Mouse (Mus musculus) embryonic fibroblast, embryonic 13.5 days (primary cell): ENCODE measurements around the gene C730034F03Rik. TPM values are rescaled to one million over a fixed set of nuclear protein-coding genes. Genes with fewer than 3 reads are reported as not detected.
A peak's percentile ranks its signal among the peaks of the same experiment; 100 is the strongest.

ENCODE experiments used
- H3K27ac ChIP-seq: 2 replicates; pipeline ENCODE4 v1.5.1; 2012; ENCODE audit warnings: low read length, control low read depth, inconsistent platforms; ENCODE audit not compliant: insufficient read depth
- H3K4me1 ChIP-seq: 2 replicates; pipeline ENCODE4 v1.6.1; 2011; ENCODE audit warnings: low read length; ENCODE audit not compliant: control insufficient read depth, insufficient read depth
- H3K4me3 ChIP-seq: 2 replicates; pipeline ENCODE4 v1.5.1; 2011; ENCODE audit warnings: mild to moderate bottlenecking, control low read depth, low read length; ENCODE audit not compliant: insufficient read depth
- CTCF ChIP-seq: IDR thresholded peaks from 2 replicates; pipeline ENCODE4 v1.5.1; 2011; ENCODE audit warnings: mild to moderate bottlenecking, control low read depth, low read length, moderate library complexity, borderline replicate concordance; ENCODE audit not compliant: insufficient read depth
- POLR2A ChIP-seq: IDR thresholded peaks from 2 replicates; pipeline ENCODE4 v1.6.1; 2011; ENCODE audit warnings: low read depth, mild to moderate bottlenecking, control low read depth, low read length, moderate library complexity
- polyA plus RNA-seq: library from polyadenylated mRNA; stranded (reverse); fragments of >200 nt; gene quantifications from 2 replicates; pipeline ENCODE4 v1.2.4, GENCODE M21; 2011; ENCODE audit warnings: low read depth; ENCODE audit not compliant: missing spikeins, insufficient read length

C730034F03Rik gene
- polyA plus RNA-seq, 1 experiment: 1.4 TPM

DNA sequence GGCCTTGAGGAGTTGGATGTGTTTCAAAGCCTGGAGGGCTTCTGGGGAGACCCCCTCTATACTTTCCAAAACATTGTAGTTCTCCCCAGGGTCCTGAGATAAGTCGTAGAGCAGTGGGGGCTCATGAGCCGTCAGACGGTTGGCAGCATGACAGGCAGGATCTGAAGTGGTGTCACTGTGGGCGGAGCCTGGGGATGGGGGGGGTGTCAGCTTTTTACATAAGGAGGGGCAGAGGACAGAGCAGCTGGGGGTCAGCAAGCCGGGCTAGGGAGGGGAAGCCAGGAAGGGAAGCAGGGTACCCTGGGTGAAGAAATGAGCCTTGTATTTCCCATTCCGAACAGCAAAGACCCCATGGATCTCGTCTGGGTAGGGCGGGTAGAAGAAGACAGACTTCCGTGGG, 44.0 kb downstream of the C730034F03Rik start:
- H3K4me3 ChIP-seq: no peak overlapping the region
- H3K27ac ChIP-seq: no peak overlapping the region
- TF ChIP-seq POLR2A: no peak
- TF ChIP-seq CTCF: no peak
- H3K4me1 ChIP-seq: peaks cover 4% of the 10 kb centered on the region; the same call in 1 of the 2 replicates

DNA sequence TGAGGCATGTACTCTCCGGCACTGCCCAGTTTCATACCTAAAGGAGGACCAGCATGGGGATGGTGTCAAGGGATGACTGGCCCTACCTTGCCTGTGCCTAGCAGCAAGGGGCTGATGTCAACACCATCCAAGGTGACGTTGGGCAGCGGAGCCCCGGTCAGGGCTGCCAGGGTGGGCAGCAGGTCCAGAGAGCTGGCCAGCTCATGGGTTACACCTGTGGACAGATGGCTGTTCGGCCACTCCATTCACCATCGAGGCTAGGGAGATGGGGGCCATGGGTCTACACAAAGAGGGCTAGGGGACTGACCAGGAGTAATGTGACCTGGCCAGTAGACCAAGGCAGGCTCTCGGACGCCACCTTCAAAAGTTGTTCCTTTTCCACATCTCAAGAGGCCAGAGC, 44.5 kb downstream of the C730034F03Rik start:
- H3K4me1 ChIP-seq: peaks cover 4% of the 10 kb centered on the region; the same call in 1 of the 2 replicates
- TF ChIP-seq POLR2A: no peak
- no peak for TF ChIP-seq CTCF
- H3K27ac ChIP-seq: no peak overlapping the region
- no peak overlapping the region for H3K4me3 ChIP-seq

DNA sequence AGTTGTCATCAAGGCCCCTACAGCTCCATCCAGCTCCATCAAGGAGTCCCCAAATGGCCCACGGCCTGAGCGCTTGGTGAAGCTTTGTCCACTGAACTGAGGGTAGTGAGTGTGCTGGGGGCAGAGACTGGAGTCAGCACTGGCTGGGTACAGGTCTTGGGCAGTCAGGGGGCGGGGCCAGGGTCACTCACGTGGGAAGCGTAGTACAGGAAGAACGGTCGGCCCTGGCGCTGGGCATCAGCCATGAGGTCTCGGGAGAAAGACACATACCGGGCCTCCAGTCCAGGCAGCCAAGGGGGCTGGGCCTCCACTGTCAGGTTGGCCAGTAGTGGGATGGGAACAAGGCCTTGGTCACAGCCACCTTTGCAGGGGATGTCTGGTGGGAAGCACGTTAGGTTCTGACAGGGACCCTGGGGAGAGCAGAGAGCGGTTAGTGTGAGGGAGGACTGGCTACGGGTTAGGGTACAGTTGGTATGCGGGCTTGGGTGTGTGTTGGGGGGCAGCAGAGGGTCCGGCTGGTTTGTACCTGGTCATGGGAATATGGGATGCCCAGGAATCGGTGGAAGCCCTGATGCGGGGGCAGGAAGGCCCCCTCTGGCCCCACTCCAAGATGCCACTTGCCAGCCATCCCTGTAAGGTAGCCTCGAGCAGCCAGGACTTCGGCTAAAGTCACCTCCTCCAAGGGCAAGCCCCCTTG, 45.4 kb downstream of the C730034F03Rik start:
- Histone ChIP-seq H3K4me3 (no peak overlapping the region), H3K27ac (no peak overlapping the region), H3K4me1 (peaks cover 4% of the 10 kb centered on the region; the same call in 1 of the 2 replicates)
- TF ChIP-seq POLR2A: no peak
- TF ChIP-seq CTCF: no peak

DNA sequence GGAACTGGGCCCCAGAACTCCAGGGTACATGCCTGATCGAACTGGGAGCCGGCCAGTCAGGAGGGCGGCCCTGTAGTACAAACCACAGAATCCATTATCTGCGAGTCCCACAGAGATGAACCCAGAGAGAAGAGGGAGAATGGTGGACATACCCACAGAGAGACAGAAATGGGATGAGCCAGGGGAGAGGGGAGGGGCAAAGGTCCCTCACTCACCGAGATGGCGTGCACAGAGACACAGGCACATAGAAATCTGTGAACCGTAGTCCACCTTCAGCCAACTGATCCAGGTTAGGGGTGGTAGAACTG, 45.9 kb downstream of the C730034F03Rik start:
- Histone ChIP-seq H3K4me1 (peaks cover 4% of the 10 kb centered on the region), H3K27ac (no peak overlapping the region), H3K4me3 (peak overlapping the region; percentile 55)
- TF ChIP-seq CTCF: no peak
- TF ChIP-seq POLR2A: no peak

DNA sequence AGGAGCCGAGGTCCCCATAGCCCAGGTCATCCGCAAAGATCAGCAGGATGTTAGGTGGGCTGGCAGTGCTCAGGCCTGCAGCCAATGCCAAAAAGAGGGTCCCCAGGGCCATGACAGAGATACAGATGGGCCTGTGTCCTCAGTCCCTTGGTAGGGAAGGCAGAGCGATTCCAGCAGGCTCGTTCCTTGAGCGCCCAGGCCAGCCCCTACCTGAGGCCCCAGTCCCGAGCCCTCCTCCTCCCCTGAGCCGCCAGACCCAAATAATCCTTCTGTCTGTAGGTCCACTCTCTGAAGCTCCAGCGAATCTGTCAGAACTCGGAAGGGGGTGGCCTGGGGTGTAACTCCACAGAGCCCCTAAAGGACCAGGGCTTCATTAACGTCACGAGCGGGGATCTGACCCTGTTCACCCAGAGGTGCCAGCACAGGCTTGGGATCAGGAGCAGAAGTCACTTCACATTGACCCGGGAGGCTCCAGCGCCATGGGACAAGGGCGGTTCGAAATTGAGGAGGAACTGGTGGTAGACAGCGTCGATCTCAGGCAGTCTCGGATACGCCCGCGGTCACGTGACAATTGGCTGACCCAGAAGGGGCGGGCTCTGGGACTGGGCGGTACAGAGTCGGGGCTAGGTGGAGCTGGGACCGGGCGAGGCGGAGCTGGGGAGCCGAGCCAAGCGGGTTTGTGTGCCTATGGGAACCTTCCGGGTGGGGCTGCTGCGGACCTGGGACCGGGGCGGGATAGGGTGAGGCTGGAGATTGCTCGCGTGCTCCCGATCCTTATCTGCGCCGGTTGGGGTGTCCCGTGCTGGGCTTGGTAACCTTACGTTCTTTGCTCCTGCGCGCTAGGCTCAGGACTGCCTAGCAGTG, 46.5 kb downstream of the C730034F03Rik start:
- peak overlapping the region; percentile 57 for H3K4me3 ChIP-seq
- peaks cover 5% of the 10 kb centered on the region for H3K4me1 ChIP-seq
- H3K27ac ChIP-seq: peak overlapping the region; percentile 23
- TF ChIP-seq CTCF (no peak), POLR2A (peak; percentile 95)

DNA sequence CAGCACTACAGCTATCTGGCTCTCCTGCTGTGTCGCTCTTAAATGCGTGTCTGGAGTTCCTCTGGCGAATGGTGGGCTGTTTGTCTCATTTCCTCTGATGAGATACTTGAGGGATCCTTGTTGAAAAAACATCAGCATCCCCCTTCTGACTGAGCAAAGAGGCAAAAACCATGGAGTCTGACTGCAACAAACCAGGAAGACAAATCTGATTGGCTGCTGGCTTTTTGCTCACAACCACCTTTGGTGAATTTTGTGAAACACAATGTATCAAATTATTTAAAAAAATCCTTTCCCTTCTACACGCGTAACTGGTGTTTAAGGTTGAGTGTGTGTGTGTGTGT, 47.1 kb downstream of the C730034F03Rik start:
- peaks cover 7% of the 10 kb centered on the region for H3K4me1 ChIP-seq
- peak overlapping the region; percentile 23 for H3K27ac ChIP-seq
- TF ChIP-seq CTCF: no peak
- no peak for TF ChIP-seq POLR2A
- peak overlapping the region; percentile 57 for H3K4me3 ChIP-seq

DNA sequence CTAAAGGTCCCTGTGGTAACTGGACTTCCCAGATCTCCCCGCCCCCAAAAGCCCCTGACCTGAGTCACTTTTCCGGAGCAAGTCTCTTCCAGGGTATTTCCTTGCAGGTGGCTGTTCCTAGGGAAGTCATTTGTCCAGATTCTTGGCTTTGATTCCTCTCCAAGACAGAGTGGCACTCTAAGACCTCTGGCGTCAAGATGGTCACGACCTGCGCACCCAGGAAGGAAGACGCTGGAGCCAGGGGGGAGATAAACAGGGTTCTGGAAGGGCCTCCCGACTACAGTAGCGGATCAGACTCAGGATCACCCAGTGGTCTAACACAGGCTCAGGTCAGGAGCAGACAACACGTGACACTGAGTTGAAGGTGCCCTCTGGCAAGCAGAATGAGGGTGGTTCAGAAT, 47.7 kb downstream of the C730034F03Rik start, which contains the start of gene Arsa:
Gene Arsa (minus strand): TSS at position 335 of the 401 bp plus-strand sequence.
- Histone ChIP-seq H3K4me3 (peak within 1 kb of the TSS; percentile 57), H3K27ac (peak within 1 kb of the TSS; percentile 23), H3K4me1 (peaks cover 7% of the 10 kb centered on the region)
- TF ChIP-seq CTCF: no peak
- no peak for TF ChIP-seq POLR2A

DNA sequence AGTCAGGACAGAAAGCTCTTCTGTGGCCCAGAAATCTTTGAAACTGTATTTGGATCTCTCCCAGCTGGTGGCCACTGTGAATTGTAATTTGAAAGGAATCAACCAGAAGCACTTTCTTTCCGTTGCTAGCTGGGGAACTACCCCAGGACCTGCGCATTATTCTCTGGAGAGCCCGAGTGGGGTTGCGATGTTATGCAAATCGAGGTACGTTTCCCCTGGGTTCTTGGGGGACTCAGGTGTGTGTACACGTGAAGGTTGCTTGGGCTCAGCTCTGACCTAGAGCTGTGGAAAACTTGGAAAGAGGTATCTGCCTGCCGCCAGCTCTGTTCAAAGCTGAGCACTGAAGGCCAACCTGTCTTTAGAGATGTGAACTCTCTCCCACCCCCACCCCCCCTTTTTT, 48.4 kb downstream of the C730034F03Rik start:
- no peak for TF ChIP-seq POLR2A
- TF ChIP-seq CTCF: no peak
- H3K4me1 ChIP-seq: peaks cover 7% of the 10 kb centered on the region
- H3K27ac ChIP-seq: no peak overlapping the region
- H3K4me3 ChIP-seq: no peak overlapping the region

DNA sequence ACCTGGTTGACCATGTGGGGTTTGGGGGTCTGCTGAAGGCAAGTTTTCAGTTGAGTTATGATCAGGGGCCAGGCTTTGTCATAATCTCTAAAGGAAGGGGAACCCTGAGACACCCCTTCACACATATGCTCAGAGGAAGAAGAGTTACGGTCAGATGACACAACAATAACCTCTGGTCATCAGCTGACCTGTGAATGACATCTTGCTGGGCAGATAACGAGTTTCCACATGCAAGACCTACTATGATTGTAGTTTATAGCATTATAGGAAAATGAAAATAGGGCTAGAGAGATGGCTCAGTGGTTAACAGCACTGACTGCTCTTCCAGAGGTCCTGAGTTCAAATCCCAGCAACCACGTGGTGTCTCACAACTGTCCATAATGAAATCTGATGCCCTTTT, 49.2 kb downstream of the C730034F03Rik start:
- H3K4me3 ChIP-seq: no peak overlapping the region
- TF ChIP-seq POLR2A (no peak), CTCF (no peak)
- H3K4me1 ChIP-seq: peaks cover 7% of the 10 kb centered on the region
- H3K27ac ChIP-seq: no peak overlapping the region

Other genes with a start within 250 kb of the C730034F03Rik start
- gene Plxnb2, start 248.8 kb upstream of the C730034F03Rik start, polyA plus RNA-seq: 194 and 237 TPM in 2 replicates
- 3.1 and 4.2 TPM in 2 replicates for gene Dennd6b, start 233.1 kb upstream of the C730034F03Rik start, polyA plus RNA-seq
- 32.4 and 43.1 TPM in 2 replicates for gene Ppp6r2, start 218.0 kb upstream of the C730034F03Rik start, polyA plus RNA-seq
- 75.9 and 95.7 TPM in 2 replicates for gene Sbf1, start 114.3 kb upstream of the C730034F03Rik start, polyA plus RNA-seq
- 7.7 and 8.4 TPM in 2 replicates for gene Adm2, start 106.9 kb upstream of the C730034F03Rik start, polyA plus RNA-seq
- gene Miox, start 95.2 kb upstream of the C730034F03Rik start, polyA plus RNA-seq: not detected in 2 replicates
- 82.5 and 83.0 TPM in 2 replicates for gene Lmf2, start 73.9 kb upstream of the C730034F03Rik start, polyA plus RNA-seq
- 58.9 and 94.2 TPM in 2 replicates for gene Ncaph2, start 73.9 kb upstream of the C730034F03Rik start, polyA plus RNA-seq
- 13.8 and 14.1 TPM in 2 replicates for gene Sco2, start 55.7 kb upstream of the C730034F03Rik start, polyA plus RNA-seq
- gene Tymp, start 52.5 kb upstream of the C730034F03Rik start, polyA plus RNA-seq: not detected in 2 replicates
- gene Odf3b, start 50.3 kb upstream of the C730034F03Rik start, polyA plus RNA-seq: not detected in 2 replicates
- not detected in 2 replicates for gene Klhdc7b, start 44.7 kb upstream of the C730034F03Rik start, polyA plus RNA-seq
- not detected in 2 replicates for gene Syce3, start 19.1 kb upstream of the C730034F03Rik start, polyA plus RNA-seq
- gene Cpt1b, start 3.7 kb upstream of the C730034F03Rik start, polyA plus RNA-seq: 2.2 TPM in 1 of 2 replicates, not detected in the other
- gene Gm44502, start 107 bp downstream of the C730034F03Rik start, polyA plus RNA-seq: 1.6 TPM in 1 of 2 replicates, not detected in the other
- gene Chkb, start 319 bp downstream of the C730034F03Rik start, polyA plus RNA-seq: 29.4 and 33.1 TPM in 2 replicates
- 0.49 TPM in 1 of 2 replicates, not detected in the other for gene Mapk8ip2, start 24.3 kb downstream of the C730034F03Rik start, polyA plus RNA-seq
- 41.6 and 42.5 TPM in 2 replicates for gene Arsa, start 47.8 kb downstream of the C730034F03Rik start, polyA plus RNA-seq
- gene Shank3, start 70.0 kb downstream of the C730034F03Rik start, polyA plus RNA-seq: 2.3 and 2.7 TPM in 2 replicates
- not detected in 2 replicates for gene Acr, start 138.7 kb downstream of the C730034F03Rik start, polyA plus RNA-seq
- gene Rabl2, start 162.3 kb downstream of the C730034F03Rik start, polyA plus RNA-seq: 15.2 and 26.9 TPM in 2 replicates